Mouse (Mus musculus): ENCODE measurements around the gene Map4. TPM values are rescaled to one million over a fixed set of nuclear protein-coding genes. Genes with fewer than 3 reads are reported as not detected.
A peak's percentile ranks its signal among the peaks of the same experiment; 100 is the strongest.
"Not testable (repeated sequence)": the region's sequence is repeated elsewhere in the genome, so short reads cannot be mapped to it uniquely, and the experiment has no call there.

Map4 gene
- polyA plus RNA-seq, 1 experiment from 2014 or later: 109 TPM

DNA sequence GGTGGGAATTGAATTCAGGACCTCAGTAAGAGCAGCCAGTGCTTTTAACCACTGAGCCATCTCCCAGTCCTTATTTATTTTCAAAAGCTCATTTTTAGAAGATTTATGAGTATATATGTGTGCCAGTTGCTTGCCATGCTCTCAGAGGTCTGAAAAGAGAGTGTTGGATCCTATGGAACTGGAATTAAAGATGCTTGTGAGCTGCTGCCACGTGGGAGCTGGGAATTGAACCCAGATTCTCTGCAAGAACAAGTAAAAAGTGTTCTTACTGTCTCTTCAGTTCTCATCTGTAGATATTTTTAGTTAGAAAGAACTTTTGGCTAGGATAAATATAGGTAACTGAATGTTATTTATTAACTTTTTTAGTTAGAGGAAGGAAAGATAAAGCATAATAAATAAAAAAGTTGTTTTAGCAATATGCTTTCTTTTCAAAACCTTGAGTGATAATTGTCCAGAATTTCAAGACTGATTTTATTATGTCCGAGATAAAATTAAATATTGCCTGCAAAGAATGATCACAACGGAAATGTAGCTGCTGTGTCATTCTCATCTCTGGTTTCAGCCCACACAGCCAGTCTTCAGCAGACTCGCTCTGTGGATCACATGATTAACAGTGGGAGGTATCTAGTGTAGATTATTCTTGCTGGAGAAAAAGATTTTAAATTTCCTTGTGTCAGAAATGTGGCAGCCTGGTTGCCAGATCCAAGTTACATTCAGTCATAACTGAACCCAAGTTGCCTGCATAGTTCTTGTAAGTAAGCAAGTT is 37.3 kb downstream of the Map4 start:
- 71% methylated on average over 4 of the region's 4 CpGs for WGBS

DNA sequence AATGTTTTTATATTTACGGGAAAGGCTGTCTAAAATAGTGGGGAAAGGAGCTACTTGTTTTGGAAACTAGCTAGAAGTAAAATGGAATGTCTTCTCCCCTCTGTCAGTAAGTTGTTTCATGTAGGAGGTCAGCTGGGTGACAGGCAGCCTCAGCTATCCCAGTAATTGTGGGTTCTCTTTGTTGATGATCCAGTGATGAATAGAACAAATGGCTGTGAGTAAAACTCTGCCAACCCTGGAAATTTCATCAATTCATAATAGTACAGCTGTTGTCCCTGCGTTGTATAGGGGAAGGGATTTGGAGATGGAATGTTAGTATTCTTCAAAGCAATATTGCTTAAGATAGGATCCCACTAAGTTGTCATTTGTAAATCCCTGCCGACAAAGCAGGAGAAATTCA is 37.9 kb downstream of the Map4 start:
- Histone ChIP-seq H3K4me2 (replicated peaks) (no peak overlapping the region), H3K9ac (replicated peaks) (no peak overlapping the region), H3K36me3 (no peaks in the 10 kb centered on the region), H3K27me3 (no peaks in the 10 kb centered on the region), H3K27ac (replicated peaks) (no peak overlapping the region), H3K4me3 (no peak overlapping the region), H3K9me3 (no peaks in the 10 kb centered on the region), H3K4me1 (no peaks in the 10 kb centered on the region; the same call in 1 of the 2 replicates)
- WGBS: 78% methylated on average over 3 of the region's 3 CpGs
- no peak for ATAC-seq (ENCODE audit: low FRiP score, low read depth)

More for the DNA sequence above, 37.3 kb downstream of the Map4 start:
- H3K9me3 ChIP-seq: no peaks in the 10 kb centered on the region
- no peak overlapping the region for H3K4me3 ChIP-seq
- H3K9ac ChIP-seq (replicated peaks): no peak overlapping the region
- no peaks in the 10 kb centered on the region; the same call in 1 of the 2 replicates for H3K4me1 ChIP-seq
- no peak for ATAC-seq (ENCODE audit: low FRiP score, low read depth)
- no peak overlapping the region for H3K27ac ChIP-seq (replicated peaks)
- no peaks in the 10 kb centered on the region for H3K27me3 ChIP-seq
- no peak overlapping the region for H3K4me2 ChIP-seq (replicated peaks)
- H3K36me3 ChIP-seq: no peaks in the 10 kb centered on the region

DNA sequence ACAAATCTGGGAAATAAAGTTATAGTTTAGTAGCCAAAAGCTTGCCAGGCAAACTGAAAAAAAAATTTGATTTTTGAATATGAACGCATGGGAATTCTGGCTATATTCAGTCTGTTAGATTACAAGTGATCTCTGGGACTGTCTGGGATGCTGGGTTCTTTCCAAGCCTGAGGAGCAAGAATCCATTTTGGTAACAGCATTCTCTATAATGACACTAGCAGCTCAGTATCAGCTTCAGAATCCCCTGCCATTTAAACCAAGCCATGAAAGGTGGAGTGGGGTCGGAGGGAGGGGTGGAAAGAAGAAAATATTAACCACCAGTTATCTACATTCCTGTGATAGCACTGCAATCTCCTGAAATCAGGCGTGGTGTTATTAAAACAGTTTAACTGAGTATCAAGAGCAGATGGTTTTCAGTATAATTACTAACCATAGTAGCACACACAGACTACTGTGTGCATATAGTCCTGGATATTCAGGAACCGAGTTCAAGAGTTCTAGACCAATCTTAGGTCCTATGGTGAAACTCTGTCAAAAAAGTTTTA is 38.6 kb downstream of the Map4 start:
- Histone ChIP-seq H3K9ac (replicated peaks) (no peak overlapping the region), H3K9me3 (no peaks in the 10 kb centered on the region), H3K4me3 (no peak overlapping the region), H3K36me3 (no peaks in the 10 kb centered on the region), H3K27me3 (no peaks in the 10 kb centered on the region), H3K4me1 (no peaks in the 10 kb centered on the region; the same call in 1 of the 2 replicates), H3K27ac (replicated peaks) (no peak overlapping the region), H3K4me2 (replicated peaks) (no peak overlapping the region)
- no peak for ATAC-seq (ENCODE audit: low FRiP score, low read depth)
- 95% methylated on average over 4 of the region's 4 CpGs for WGBS

DNA sequence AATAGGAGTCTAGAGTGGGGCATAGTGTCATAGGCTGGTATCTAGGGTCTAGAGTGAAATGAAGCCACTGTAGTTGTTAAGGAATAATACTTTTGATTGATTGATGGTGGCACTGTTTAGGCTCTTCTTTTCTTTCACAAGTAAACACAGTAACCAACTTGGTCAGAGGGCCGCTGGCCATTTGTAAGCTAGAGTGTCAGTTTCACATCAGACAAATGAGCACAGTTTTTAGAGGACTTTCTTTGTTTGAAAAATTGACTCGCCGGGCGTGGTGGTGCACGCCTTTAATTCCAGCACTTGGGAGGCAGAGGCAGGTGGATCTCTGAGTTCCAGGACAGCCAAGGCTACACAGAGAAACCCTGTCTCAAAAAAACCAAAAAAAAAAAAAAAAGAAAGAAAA is 40.5 kb downstream of the Map4 start:
- H3K4me3 ChIP-seq: not testable (repeated sequence)

DNA sequence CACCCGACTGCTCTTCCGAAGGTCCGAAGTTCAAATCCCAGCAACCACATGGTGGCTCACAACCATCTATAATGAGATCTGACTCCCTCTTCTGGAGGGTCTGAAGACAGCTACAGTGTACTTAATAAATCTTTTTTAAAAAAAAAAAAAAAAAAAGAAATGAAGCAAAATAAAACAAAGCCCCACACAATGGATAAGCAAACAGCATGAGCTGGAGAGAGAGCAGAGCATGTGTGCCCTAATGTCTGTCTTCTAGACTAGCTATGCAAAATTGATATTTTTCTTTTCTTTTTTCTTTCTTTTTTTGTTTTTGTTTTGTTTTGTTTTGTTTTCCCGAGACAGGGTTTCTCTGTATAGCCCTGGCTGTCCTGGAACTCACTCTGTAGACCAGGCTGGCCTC is 49.0 kb downstream of the Map4 start:
- WGBS: 91% methylated on average over 4 of the region's 4 CpGs
- peaks cover 30% of the 10 kb centered on the region; the same call in 1 of the 2 replicates for H3K36me3 ChIP-seq
- H3K4me1 ChIP-seq; H3K9ac ChIP-seq (replicated peaks); H3K4me2 ChIP-seq (replicated peaks); ATAC-seq (ENCODE audit: low FRiP score, low read depth); H3K27me3 ChIP-seq; H3K9me3 ChIP-seq; H3K27ac ChIP-seq (replicated peaks); H3K4me3 ChIP-seq: not testable (repeated sequence)

More for the DNA sequence above, 40.5 kb downstream of the Map4 start:
- H3K36me3 ChIP-seq; H3K27ac ChIP-seq (replicated peaks); H3K27me3 ChIP-seq; H3K9ac ChIP-seq (replicated peaks); H3K4me2 ChIP-seq (replicated peaks); H3K4me1 ChIP-seq; ATAC-seq (ENCODE audit: low FRiP score, low read depth); H3K9me3 ChIP-seq: not testable (repeated sequence)
- WGBS: 96% methylated on average over 5 of the region's 5 CpGs

DNA sequence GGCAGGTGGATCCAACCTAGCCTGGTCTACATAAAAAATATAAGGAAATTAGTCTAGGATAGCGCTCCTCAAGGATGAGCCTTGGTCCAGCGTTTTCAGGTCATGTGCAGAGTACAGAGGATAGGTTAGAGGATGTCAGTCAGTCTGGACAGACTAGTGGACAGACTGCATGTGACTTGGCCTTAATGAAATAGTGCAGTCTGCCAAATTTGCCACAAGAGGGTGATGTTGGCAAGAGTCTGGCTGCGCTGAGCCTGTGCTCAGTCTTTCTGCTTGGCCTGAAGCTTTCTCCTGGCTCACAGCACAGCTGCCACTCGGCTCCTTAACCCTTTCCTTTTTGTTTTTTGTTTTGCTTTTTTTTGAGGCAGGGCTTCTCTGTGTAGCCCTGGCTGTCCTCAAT is 54.2 kb downstream of the Map4 start:
- H3K9ac ChIP-seq (replicated peaks): no peak overlapping the region
- H3K4me2 ChIP-seq (replicated peaks): no peak overlapping the region
- peak; percentile 71 for ATAC-seq (ENCODE audit: low FRiP score, low read depth)
- H3K27me3 ChIP-seq: no peaks in the 10 kb centered on the region
- WGBS: 31% methylated on average over 4 of the region's 4 CpGs
- H3K9me3 ChIP-seq: no peaks in the 10 kb centered on the region
- H3K4me3 ChIP-seq: no peak overlapping the region
- no peak overlapping the region for H3K27ac ChIP-seq (replicated peaks)
- peaks cover 19% of the 10 kb centered on the region; the same call in 1 of the 2 replicates for H3K36me3 ChIP-seq
- H3K4me1 ChIP-seq: 0 out of 2 replicates have a peak, but pooled peaks cover 2% of the 10 kb centered on the region

DNA sequence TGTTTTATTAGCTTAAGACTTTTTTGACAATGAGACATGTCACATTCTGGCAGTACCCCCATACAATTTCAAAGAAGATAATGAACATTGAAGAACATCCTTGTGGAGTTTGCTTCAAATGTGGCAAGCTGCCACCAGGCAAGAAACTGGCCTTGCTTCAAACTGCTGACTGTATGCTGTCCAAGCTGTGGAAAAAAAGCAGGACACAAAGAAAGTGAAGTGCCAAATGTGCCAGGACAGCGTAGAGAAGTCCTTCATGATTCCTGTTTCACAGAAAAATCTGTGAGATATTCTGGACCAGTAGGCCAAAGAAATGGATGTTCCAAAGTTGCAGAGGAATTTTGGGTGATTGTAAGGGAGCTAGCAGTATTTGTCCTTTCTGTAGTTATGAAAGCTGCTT is 57.8 kb downstream of the Map4 start:
- no peak overlapping the region for H3K9ac ChIP-seq (replicated peaks)
- no peak for ATAC-seq (ENCODE audit: low FRiP score, low read depth)
- 91% methylated on average over 1 of the region's 1 CpGs for WGBS

DNA sequence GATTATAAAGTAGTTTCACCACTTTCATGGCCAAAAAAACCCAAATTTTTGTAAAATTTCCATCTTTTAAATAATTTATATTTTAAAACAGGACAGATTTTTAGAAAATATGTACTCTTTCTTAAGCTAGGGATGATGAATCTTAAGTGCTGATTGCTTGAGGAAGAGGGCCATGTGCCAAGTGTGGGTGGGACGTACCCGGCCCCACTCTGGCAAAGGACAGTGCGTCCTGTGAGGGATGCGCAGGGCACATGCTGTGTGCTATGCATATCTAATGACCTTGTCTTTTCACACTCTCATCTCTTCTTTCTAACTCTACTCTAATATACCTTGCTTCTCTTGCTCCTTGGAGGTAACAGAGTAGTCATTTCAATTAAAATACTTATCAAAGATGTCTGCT is 66.2 kb downstream of the Map4 start:
- Histone ChIP-seq H3K36me3 (peaks cover 4% of the 10 kb centered on the region; the same call in 1 of the 2 replicates), H3K9ac (replicated peaks) (no peak overlapping the region), H3K4me2 (replicated peaks) (no peak overlapping the region), H3K4me1 (peaks cover 5% of the 10 kb centered on the region; the same call in 1 of the 2 replicates), H3K27me3 (no peaks in the 10 kb centered on the region), H3K27ac (replicated peaks) (no peak overlapping the region), H3K4me3 (no peak overlapping the region), H3K9me3 (no peaks in the 10 kb centered on the region)
- no peak for ATAC-seq (ENCODE audit: low FRiP score, low read depth)
- WGBS: 96% methylated on average over 4 of the region's 4 CpGs

More for the DNA sequence above, 57.8 kb downstream of the Map4 start:
- Histone ChIP-seq H3K36me3 (no peaks in the 10 kb centered on the region), H3K4me3 (no peak overlapping the region), H3K27ac (replicated peaks) (no peak overlapping the region), H3K27me3 (no peaks in the 10 kb centered on the region), H3K4me1 (0 out of 2 replicates have a peak, but pooled peaks cover 2% of the 10 kb centered on the region), H3K4me2 (replicated peaks) (no peak overlapping the region), H3K9me3 (no peaks in the 10 kb centered on the region)

DNA sequence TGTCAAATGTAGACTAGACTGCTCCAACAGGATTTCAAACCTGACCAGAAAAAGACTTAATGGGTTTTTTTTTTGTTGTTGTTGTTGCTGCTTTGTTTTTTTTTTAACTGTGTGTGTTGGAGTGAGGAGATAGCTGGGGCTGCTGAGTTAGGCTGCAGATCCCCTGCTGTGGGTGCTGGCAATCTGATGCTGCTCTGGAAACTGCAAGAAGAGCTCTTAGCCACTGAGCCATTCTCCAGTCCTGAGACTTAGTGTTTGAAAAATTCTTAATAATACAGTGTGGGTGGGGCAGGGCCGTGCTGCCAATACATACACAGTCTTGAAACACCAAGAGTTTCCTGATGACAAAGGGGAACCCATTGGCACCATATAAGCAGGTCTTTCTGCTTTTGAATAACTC is 70.7 kb downstream of the Map4 start:
- no peaks in the 10 kb centered on the region for H3K27me3 ChIP-seq
- no peaks in the 10 kb centered on the region for H3K9me3 ChIP-seq
- H3K4me3 ChIP-seq: no peak overlapping the region
- H3K4me1 ChIP-seq: peaks cover 5% of the 10 kb centered on the region; the same call in 1 of the 2 replicates
- H3K9ac ChIP-seq (replicated peaks): no peak overlapping the region
- ATAC-seq (ENCODE audit: low FRiP score, low read depth): no peak
- H3K27ac ChIP-seq (replicated peaks): no peak overlapping the region
- WGBS: 73% methylated on average over 1 of the region's 1 CpGs
- H3K36me3 ChIP-seq: peaks cover 4% of the 10 kb centered on the region; the same call in 1 of the 2 replicates
- H3K4me2 ChIP-seq (replicated peaks): no peak overlapping the region

DNA sequence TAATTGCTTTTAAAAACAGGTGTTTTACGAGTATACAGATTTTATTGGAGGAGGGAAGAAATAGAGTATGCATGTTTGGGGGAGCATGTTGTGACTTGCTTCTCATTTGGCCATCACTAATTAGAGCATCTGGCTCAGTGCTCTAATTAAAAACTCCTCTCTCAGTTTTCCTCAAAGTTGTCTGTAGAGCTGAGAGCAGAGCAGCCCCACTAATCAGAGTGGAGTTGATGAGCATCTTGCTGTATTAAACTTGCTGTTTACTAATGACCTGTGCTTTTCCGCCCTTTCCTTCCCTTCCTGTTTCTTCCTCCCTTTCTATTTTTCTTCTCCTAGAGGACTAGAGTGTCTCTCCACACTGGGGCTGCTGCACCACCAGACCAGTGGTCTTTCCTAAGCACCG is 71.2 kb downstream of the Map4 start:
- Histone ChIP-seq H3K4me2 (replicated peaks) (no peak overlapping the region), H3K36me3 (peaks cover 4% of the 10 kb centered on the region; the same call in 1 of the 2 replicates), H3K27ac (replicated peaks) (no peak overlapping the region), H3K9me3 (no peaks in the 10 kb centered on the region), H3K4me1 (peaks cover 5% of the 10 kb centered on the region; the same call in 1 of the 2 replicates), H3K9ac (replicated peaks) (no peak overlapping the region), H3K27me3 (no peaks in the 10 kb centered on the region), H3K4me3 (no peak overlapping the region)
- no peak for ATAC-seq (ENCODE audit: low FRiP score, low read depth)
- 89% methylated on average over 3 of the region's 3 CpGs for WGBS

DNA sequence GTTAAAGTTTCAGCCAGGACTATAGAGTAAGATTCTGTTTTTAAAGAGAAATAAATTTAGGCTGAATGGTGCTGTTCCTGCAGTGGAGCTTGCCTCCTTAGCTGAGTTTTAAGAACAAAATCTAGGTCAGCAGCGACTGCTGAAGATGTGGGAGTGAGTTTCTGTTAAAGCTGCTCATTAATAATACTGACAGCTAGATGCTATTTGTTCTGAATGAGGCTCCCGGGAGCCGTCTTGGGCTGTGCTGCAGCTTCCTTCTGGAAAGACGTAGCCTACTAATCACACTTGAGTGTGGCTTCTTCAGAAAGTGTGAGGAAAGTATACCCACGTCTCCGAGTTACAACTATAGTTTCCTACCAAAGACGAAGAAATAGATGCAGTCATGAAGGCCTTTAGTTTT is 88.0 kb downstream of the Map4 start:
- Histone ChIP-seq H3K27me3 (no peaks in the 10 kb centered on the region), H3K36me3 (no peaks in the 10 kb centered on the region), H3K4me1 (no peaks in the 10 kb centered on the region), H3K9ac (replicated peaks) (no peak overlapping the region), H3K27ac (replicated peaks) (no peak overlapping the region), H3K4me2 (replicated peaks) (no peak overlapping the region), H3K9me3 (no peaks in the 10 kb centered on the region), H3K4me3 (no peak overlapping the region)
- ATAC-seq (ENCODE audit: low FRiP score, low read depth): no peak
- WGBS: 82% methylated on average over 7 of the region's 7 CpGs

DNA sequence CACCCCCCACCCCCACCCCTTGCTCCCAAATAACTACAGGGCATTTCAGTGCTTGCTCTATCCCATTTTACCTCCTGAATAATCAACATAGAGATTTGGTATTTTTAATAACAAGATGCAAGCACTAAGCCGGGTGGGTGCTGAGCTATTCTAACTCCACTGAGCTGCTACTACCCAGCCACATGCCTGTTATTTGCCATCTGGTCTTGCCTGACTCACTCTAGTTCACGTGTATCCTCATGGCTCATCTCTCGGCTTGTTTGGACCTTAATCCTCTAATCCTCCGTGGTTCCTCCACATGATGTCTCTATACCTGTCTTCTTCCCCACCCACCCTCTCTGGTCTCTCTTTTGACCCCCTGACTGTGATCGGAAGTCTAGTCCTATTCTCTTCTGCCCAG is 89.1 kb downstream of the Map4 start:
- Histone ChIP-seq H3K36me3 (no peaks in the 10 kb centered on the region), H3K4me1 (no peaks in the 10 kb centered on the region), H3K4me2 (replicated peaks) (no peak overlapping the region), H3K4me3 (no peak overlapping the region), H3K27ac (replicated peaks) (no peak overlapping the region), H3K9me3 (no peaks in the 10 kb centered on the region), H3K27me3 (no peaks in the 10 kb centered on the region), H3K9ac (replicated peaks) (no peak overlapping the region)
- WGBS: 54% methylated on average over 5 of the region's 5 CpGs
- ATAC-seq (ENCODE audit: low FRiP score, low read depth): no peak
